Mouse (Mus musculus) 3134 (cell line): Measurements from ENCODE around the gene Rpl34.

Experiments used
- DNase-seq: peaks from one replicate; pipeline ENCODE4 v3.0.0-alpha.2; 2011; ENCODE audit warnings: low spot score; ENCODE audit not compliant: insufficient read length; ENCODE audit errors: extremely low read depth

Gene Rpl34

GRCm38 (mm10) chr3:130714775-130715568 lies 15.2 kb downstream of the Rpl34 start:
- peak; percentile 27 for DNase-seq

GRCm38 (mm10) chr3:130712891-130713290 lies 17.3 kb downstream of the Rpl34 start:
- no peak for DNase-seq

GRCm38 (mm10) chr3:130710103-130710502 lies 20.1 kb downstream of the Rpl34 start:
- DNase-seq, result no peak

- DNase-seq, result peak; percentile 88
Observed at GRCm38 (mm10) chr3:130708967-130709924, 21.0 kb downstream of the Rpl34 start, which contains the start of gene Ostc. Gene Ostc (minus strand): TSS chr3:130709444.

DNA sequence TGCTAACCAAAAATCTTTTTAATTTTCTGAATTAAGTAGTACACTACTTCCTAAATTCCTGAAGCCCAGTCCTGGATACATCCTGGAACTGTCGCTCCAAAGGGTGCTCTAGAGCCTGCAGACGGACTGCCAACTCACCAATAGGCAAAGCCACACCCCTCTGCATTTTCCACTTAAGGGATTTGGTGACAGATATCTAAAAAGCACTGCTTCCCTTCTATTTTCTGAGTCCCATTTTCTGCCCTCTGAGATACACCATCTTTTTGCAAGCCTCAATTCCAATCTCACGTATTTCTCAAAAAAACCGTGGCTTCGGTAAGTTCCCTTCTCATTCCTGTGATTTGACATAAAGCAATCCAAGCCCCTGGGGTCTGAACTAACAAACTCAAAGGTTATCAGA lies 21.7 kb downstream of the Rpl34 start:
- peak; percentile 23 for DNase-seq

- DNase-seq, result no peak
Observed at GRCm38 (mm10) chr3:130702289-130702688, 27.9 kb downstream of the Rpl34 start.

DNA sequence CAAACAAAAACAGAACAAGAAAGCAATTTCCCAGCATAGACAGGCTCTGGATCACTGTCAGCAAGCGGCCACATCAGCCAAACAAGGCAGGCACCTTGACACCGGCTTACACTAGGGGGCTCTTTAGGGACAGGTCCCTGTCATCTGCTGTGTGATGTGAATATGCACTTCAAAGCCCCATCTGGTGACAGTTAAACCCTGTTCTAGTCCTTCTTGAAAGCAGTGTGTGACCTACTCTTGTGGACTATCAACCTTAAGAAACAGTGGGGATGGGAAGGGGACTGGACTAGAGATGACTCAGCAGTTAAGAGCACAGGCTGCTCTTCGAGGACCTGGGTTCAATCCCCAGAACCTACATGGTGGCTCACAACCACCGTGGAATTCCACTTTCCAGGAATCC lies 32.6 kb downstream of the Rpl34 start:
- no peak for DNase-seq

DNA sequence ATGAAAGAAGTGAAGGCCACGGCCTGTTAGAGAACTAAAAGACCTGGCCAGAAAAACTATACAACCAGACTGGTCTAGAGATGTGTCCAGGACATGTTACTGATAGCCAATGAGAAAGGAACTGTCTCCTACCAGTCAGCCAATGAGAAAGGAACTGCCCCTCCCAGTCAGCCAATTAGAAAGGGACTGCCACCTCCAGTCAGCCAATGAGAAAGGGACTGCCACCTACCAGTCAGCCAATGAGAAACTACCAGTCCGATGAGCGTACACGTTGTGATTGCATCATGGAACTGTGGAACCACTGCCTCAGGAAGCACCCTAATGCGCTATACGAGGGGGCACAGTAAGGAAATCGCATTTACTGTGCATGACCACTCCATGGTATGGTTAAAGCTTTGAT lies 35.5 kb downstream of the Rpl34 start:
- DNase-seq, result no peak

DNA sequence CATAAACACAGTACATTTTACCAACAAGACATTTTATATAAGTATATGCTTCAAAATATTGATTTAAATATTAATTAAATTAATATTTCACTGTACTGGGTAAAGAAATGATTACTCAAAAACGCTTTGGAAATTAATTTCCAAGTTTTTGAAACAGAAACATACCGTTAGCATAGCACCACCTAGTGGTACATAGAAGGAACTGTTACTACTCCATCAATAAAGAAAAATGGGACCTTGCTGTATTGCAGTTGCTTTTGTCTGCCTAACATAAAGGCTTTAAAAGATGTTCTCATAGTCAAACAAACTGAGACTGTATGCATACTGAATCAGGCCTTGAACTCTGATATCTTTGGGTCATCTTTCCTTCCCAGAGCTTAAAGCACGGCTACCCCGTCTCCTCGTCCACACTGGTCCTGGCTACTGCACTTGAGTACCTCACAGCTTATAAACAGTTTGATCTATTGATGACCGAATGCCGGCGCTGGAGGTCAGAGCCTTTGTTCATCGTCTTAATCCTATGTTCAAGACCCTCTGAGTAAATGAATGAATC lies 36.1 kb downstream of the Rpl34 start:
- DNase-seq, result peak; percentile 42

- DNase-seq, result peak; percentile 12
Observed at GRCm38 (mm10) chr3:130691596-130692170, 38.5 kb downstream of the Rpl34 start.

DNA sequence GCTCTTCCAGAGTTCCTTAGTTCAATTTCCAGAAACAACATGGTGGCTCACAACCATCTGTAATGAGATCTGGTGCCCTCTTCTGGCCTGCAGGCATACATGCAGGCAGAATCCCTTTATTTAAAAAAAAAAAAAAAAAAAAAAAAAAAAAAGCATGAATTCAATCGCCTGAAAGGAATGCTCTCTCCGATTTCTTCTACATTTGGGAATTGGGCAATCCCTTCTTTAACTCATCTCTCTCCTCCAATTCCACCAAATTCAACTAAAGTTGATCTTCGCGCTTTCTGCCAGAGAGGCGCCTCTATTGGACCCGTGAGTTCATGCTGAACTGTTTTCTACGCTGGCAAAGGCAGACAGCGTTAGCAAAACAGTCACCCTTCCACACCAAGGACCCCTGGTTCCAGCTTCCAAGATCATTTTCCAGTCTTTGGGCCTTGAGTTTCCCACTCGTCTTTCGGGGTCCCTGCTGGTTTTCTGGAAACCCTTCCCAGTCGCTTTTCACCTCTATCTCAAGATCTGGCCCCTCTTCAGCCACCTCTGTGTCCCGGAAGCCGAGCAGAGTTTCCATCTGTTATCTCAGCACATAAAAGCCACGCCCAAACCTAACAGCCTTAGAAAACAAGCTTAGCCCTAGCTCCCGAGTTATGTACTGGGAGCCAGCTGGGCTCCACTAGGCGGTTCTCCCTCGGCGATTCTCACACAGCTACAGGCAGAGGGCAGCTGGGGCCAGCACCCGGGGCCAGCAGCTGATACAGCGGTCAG lies 39.2 kb downstream of the Rpl34 start:
- DNase-seq, result no peak

- no peak for DNase-seq
Observed at GRCm38 (mm10) chr3:130689630-130690029, 40.6 kb downstream of the Rpl34 start.

GRCm38 (mm10) chr3:130687051-130687450 lies 43.1 kb downstream of the Rpl34 start:
- no peak for DNase-seq

- DNase-seq, result no peak
Observed at GRCm38 (mm10) chr3:130685014-130685366, 45.2 kb downstream of the Rpl34 start.

DNA sequence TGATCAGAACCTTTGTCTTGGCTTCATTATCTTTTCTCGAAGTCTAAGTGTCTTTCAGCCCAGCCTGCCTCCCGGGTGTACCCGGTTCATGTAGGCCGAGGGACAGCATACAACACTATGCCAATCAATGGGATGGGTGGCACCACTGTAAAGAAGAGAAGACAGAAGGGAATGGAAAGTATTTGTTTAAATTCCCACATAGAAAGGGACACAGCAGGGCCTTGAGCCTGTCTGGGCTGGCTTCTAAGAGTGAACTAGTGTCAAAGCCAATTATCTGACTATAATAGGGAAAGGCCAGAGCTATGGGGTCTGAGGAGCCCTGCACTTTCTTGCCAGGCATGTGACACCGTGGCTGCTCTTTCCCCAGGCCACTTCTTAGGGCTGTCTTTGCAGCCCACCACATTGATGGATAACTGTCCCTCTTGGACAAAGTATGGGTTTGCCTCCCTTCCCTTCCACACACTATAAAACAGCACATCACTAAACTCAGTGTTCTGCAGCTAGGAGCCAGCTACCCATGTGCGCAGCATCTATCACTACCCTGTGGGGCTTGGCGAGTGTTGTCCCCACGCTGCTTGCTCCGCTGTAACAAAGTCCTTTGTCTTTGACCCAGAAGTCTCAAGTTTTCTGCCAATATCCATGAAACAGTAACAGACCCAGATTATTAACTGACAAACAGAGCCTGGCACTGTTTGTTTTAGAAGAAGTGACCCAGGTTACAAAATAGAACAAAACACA lies 45.8 kb downstream of the Rpl34 start:
- DNase-seq, result no peak

DNA sequence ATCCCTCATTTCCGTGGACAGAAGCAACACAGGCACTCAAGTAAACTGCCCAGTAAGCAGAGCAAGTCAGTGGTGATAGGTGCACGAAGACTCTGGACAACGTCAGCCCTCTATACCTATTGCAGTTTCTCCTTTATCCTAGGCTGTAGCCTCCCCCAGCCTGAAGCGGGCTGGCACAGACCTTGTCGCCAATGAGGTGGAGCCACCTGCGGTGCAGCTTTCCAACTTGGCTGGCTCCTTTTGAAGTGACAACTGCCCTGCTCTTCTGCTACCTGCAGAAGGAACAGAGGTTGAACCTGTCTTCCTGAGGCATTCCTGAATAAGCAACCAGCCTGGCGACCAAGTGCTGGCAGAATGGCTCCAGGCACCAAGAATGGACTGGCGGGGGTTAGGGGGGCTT lies 46.4 kb downstream of the Rpl34 start:
- no peak for DNase-seq

- no peak for DNase-seq
Observed at GRCm38 (mm10) chr3:130682183-130682582, 48.0 kb downstream of the Rpl34 start.

GRCm38 (mm10) chr3:130681226-130681625 lies 49.0 kb downstream of the Rpl34 start:
- no peak for DNase-seq

- no peak for DNase-seq
Observed at GRCm38 (mm10) chr3:130677671-130678460, 52.3 kb downstream of the Rpl34 start.
